Mouse (Mus musculus) ovary, adult 18-20 months (tissue): ENCODE data around the gene Rer1.
"Not testable (repeated sequence)": the region's sequence is repeated elsewhere in the genome, so short reads cannot be mapped to it uniquely, and the experiment has no call there.

Experiments
- DNase-seq: peaks from one replicate; pipeline ENCODE4 v3.0.0; 2022; ENCODE audit warnings: low spot score, mixed read lengths

Rer1 gene

GRCm38 (mm10) chr4:155116607-155117006 lies 30.4 kb upstream of the Rer1 start:
- DNase-seq, result no peak

GRCm38 (mm10) chr4:155113766-155114410 lies 27.7 kb upstream of the Rer1 start:
- no peak for DNase-seq

- no peak for DNase-seq
Measured at GRCm38 (mm10) chr4:155109471-155109870, 23.3 kb upstream of the Rer1 start.

GRCm38 (mm10) chr4:155107886-155108285 lies 21.7 kb upstream of the Rer1 start:
- no peak for DNase-seq

- DNase-seq, result no peak
Measured at GRCm38 (mm10) chr4:155098572-155098971, 12.4 kb upstream of the Rer1 start.

GRCm38 (mm10) chr4:155097452-155097851 lies 11.3 kb upstream of the Rer1 start:
- DNase-seq, result no peak

GRCm38 (mm10) chr4:155095967-155096366 lies 9.8 kb upstream of the Rer1 start:
- no peak for DNase-seq

GRCm38 (mm10) chr4:155095238-155095900 lies 9.2 kb upstream of the Rer1 start:
- peak; percentile 77 for DNase-seq

- no peak for DNase-seq
Measured at GRCm38 (mm10) chr4:155094565-155094964, 8.4 kb upstream of the Rer1 start.

- no peak for DNase-seq
Measured at GRCm38 (mm10) chr4:155093431-155094149, 7.4 kb upstream of the Rer1 start.

- DNase-seq, result no peak
Measured at GRCm38 (mm10) chr4:155092718-155093430, 6.7 kb upstream of the Rer1 start.

- DNase-seq, result no peak
Measured at GRCm38 (mm10) chr4:155090688-155091449, 4.7 kb upstream of the Rer1 start.

- DNase-seq, result no peak
Measured at GRCm38 (mm10) chr4:155090147-155090546, 4.0 kb upstream of the Rer1 start.

GRCm38 (mm10) chr4:155089241-155089640 lies 3.1 kb upstream of the Rer1 start:
- DNase-seq, result no peak

GRCm38 (mm10) chr4:155085206-155086107 lies 725 bp downstream of the Rer1 start:
- DNase-seq, result no peak

- DNase-seq, result no peak
Measured at GRCm38 (mm10) chr4:155084351-155084750, 1.8 kb downstream of the Rer1 start.

GRCm38 (mm10) chr4:155083553-155083952 lies 2.6 kb downstream of the Rer1 start:
- no peak for DNase-seq

GRCm38 (mm10) chr4:155079666-155080065 lies 6.5 kb downstream of the Rer1 start:
- DNase-seq, result no peak

- DNase-seq, result not testable (repeated sequence)
Measured at GRCm38 (mm10) chr4:155078808-155079207, 7.4 kb downstream of the Rer1 start.

GRCm38 (mm10) chr4:155076677-155077076 lies 9.5 kb downstream of the Rer1 start:
- no peak for DNase-seq

- no peak for DNase-seq
Measured at GRCm38 (mm10) chr4:155075813-155076212, 10.4 kb downstream of the Rer1 start.
